Mouse (Mus musculus) forebrain, embryonic 13.5 days (tissue): Measurements from ENCODE around the gene Spc24. TPM values are rescaled to one million over a fixed set of nuclear protein-coding genes. Genes with fewer than 3 reads are reported as not detected.

Experiments
- ATAC-seq: fragments of 200-750 bp; cut with Nextera tagmentation; 2 replicates; pipeline ENCODE4 v1.8.0; 2017
- H3K27ac ChIP-seq: fragments of 300-500 bp; sonication (generic); 2 replicates; pipeline ENCODE4 v1.5.1; 2015; ENCODE audit warnings: inconsistent platforms, mild to moderate bottlenecking, moderate library complexity
- H3K27me3 ChIP-seq: fragments of 300-500 bp; sonication (generic); 2 replicates; pipeline ENCODE4 v1.6.1; 2015; ENCODE audit warnings: mild to moderate bottlenecking, inconsistent platforms
- H3K36me3 ChIP-seq: fragments of 300-500 bp; sonication (generic); 2 replicates; pipeline ENCODE4 v1.6.1; 2015; ENCODE audit warnings: mild to moderate bottlenecking, inconsistent platforms; ENCODE audit not compliant: poor library complexity, severe bottlenecking
- H3K4me1 ChIP-seq: fragments of 300-500 bp; sonication (generic); 2 replicates; pipeline ENCODE4 v1.6.1; 2015; ENCODE audit warnings: inconsistent platforms
- H3K4me2 ChIP-seq: fragments of 300-500 bp; sonication (generic); 2 replicates; pipeline ENCODE4 v1.6.1; 2015; ENCODE audit warnings: inconsistent platforms, mild to moderate bottlenecking, moderate library complexity
- H3K4me3 ChIP-seq: fragments of 300-500 bp; sonication (generic); 2 replicates; pipeline ENCODE4 v1.5.1; 2015; ENCODE audit warnings: mild to moderate bottlenecking, inconsistent platforms
- H3K9ac ChIP-seq: fragments of 300-500 bp; sonication (generic); 2 replicates; pipeline ENCODE4 v1.6.1; 2015; ENCODE audit warnings: mild to moderate bottlenecking, inconsistent platforms
- H3K9me3 ChIP-seq: fragments of 300-500 bp; sonication (generic); replicated peaks from 2 replicates; pipeline ENCODE4 v1.6.1; 2016; ENCODE audit warnings: inconsistent platforms
- WGBS: fragments of 180-500 bp; shearing (Covaris S2); methylation state at CpG from one replicate; pipeline ENCODE4 v1.1.7; 2015; 5-methylcytosine and 5-hydroxymethylcytosine counted together
- polyA plus RNA-seq: library from polyadenylated mRNA; unstranded; fragments of >200 nt; fragmentation: Nextera tagmentation; extraction: Ambion mirVana; gene quantifications from 2 replicates; pipeline ENCODE4 v1.2.1, GENCODE M21; 2015

Gene Spc24
- polyA plus RNA-seq, 1 experiment from 2014 or later, result 95.6 TPM

DNA sequence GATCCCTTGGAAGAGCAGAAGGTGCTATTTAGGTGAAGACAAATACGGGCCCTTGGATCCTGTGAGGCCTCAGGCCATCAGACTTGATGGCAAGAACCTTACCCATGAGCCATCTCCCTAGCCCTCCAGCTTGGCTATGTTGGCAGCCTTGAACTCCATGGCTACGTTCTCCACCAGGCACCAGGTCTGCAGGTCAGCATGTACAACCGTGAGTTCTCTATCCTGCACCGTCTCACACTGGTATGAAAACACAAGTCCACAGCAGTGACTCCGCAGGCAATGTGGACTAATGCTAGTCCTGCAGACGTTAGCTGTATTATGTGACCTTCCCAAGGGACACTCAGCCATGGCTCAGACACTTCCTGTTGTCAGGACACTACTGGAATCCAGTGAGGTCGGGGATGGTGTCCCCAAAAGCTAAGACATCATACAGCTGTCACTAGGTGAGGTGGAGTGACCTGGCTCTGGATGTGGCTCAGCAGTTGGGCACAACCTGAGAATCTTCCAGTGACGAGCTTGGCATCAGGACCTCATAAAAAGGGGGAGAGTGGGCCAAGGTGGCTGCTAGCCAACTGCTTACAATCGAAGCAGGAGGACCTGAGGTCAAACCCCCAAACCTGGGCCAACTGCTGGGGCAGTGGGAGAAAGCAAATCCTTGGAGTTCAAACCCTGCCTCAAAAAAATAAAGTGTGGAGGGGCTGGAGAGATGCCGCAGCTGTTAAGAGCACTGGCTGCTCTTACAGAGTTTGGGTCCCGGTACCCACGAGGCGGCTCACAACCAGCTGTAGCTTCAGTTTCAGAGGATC, 5.4 kb downstream of the Spc24 start:
- H3K9me3 ChIP-seq, result no peaks in the 10 kb centered on the region
- no peaks in the 10 kb centered on the region for H3K27me3 ChIP-seq
- ATAC-seq, result no peak
- H3K4me1 ChIP-seq, result peaks cover 14% of the 10 kb centered on the region
- H3K9ac ChIP-seq, result no peak overlapping the region
- no peak overlapping the region for H3K4me3 ChIP-seq
- H3K4me2 ChIP-seq, result no peak overlapping the region
- peaks cover 33% of the 10 kb centered on the region for H3K36me3 ChIP-seq
- 82% methylated on average over 13 of the region's 13 CpGs for WGBS
- H3K27ac ChIP-seq, result no peak overlapping the region

DNA sequence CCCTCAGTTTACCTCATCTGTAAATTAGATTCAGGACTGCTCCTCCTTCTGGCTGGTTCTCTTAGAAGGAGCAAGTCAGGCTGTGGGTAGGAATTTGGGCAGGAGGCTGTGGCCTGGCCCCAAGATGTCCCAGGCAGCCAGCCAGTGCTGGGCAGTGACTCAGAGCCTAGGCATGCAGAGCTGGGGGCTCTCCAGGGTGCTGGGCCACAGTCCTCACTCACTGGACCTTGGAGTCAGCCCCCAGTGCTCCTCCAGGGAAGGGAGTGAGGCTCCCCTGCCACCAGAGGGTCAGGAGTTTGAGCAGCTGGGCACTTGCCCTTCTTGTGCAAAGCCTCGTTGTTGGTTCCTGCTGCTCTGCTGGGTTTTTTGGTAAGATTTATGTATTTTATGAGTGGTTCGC, 6.1 kb downstream of the Spc24 start:
- no peak for ATAC-seq
- H3K27ac ChIP-seq, result no peak overlapping the region
- peaks cover 38% of the 10 kb centered on the region for H3K36me3 ChIP-seq
- H3K4me2 ChIP-seq, result no peak overlapping the region
- H3K9ac ChIP-seq, result no peak overlapping the region
- H3K4me3 ChIP-seq, result no peak overlapping the region
- no peaks in the 10 kb centered on the region for H3K9me3 ChIP-seq
- no peaks in the 10 kb centered on the region for H3K27me3 ChIP-seq
- peaks cover 7% of the 10 kb centered on the region for H3K4me1 ChIP-seq
- WGBS, result 88% methylated on average over 2 of the region's 2 CpGs

DNA sequence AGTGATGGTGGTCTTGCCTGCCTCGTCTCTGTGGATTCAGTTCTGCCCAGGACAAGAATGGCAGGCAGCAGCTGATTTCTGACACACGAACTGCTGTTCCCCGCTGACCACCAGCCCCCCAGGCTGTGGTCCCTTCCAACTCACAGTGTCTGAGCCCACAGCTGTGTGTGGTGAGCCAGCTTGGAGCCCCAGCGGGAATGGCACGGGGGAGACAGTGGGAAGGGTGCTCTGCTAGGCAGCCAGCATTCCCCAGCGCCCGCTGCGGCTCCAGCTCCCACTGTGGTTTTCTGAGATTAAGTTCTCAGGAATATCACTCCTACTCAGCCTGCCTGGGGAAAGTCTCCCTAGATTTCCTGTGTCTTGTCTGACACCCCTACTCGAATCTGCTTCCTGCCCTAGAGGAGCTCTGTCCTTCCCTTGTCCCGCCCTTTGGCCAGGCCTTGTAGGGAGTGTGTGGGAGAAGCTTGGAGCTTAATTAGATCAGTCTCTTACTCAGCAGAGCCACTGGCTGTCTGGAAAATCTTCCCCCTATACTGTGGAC, 7.8 kb downstream of the Spc24 start:
- WGBS, result 66% methylated on average over 10 of the region's 10 CpGs
- peaks cover 48% of the 10 kb centered on the region for H3K36me3 ChIP-seq
- no peak overlapping the region for H3K4me2 ChIP-seq
- no peaks in the 10 kb centered on the region for H3K4me1 ChIP-seq
- no peaks in the 10 kb centered on the region for H3K9me3 ChIP-seq
- no peak overlapping the region for H3K4me3 ChIP-seq
- no peaks in the 10 kb centered on the region for H3K27me3 ChIP-seq
- no peak overlapping the region; the same call in 1 of the 2 replicates for H3K9ac ChIP-seq
- no peak for ATAC-seq
- H3K27ac ChIP-seq, result no peak overlapping the region

DNA sequence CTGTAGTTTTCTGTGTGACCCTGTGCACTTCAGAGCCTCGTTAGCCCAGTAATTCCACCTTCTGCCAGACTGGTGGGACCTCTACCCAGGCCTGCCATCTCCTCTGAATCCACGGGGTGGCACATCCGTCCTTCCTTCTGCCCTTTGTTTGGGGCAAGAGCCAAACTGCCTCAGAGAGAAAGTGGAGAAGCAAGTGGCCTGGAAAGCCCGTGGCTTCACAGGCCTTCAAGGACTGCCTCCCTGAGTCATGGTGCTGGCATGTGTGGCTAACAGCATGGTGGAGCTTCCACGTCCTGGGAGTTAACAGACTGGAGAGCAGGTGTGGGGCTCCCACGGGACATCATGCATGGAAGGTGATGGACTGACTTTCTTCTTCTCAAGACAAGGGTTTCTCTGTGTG, 8.8 kb downstream of the Spc24 start:
- peak overlapping the region; percentile 2; the same call in 1 of the 2 replicates for H3K27ac ChIP-seq

DNA sequence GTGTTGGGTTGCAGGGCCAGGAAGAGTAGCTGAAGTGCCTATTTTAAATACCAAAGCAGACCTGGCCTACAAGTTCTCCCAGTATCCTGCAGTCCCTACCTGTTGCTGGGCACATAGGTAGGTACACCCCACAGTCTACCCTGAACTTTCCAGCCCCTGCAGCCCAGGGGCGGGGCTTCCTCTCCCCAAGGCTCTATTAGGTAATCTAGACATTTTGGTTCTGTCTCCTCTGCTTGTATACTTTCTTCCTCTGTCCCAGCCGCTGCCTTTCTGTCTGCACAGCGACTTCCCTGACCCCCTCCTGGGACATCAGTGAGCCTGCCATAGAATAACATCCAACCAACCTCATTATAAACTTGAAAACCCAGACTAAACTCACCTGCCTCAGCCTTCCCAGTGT, 9.7 kb downstream of the Spc24 start:
- Histone ChIP-seq H3K4me3 (no peak overlapping the region), H3K27ac (no peak overlapping the region), H3K4me2 (no peak overlapping the region), H3K27me3 (no peaks in the 10 kb centered on the region), H3K9ac (no peak overlapping the region), H3K9me3 (no peaks in the 10 kb centered on the region), H3K4me1 (no peaks in the 10 kb centered on the region), H3K36me3 (peaks cover 51% of the 10 kb centered on the region)
- WGBS, result 82% methylated on average over 3 of the region's 3 CpGs
- ATAC-seq, result no peak

More for the DNA sequence above, 8.8 kb downstream of the Spc24 start:
- no peak overlapping the region for H3K9ac ChIP-seq
- H3K4me2 ChIP-seq, result no peak overlapping the region
- no peak for ATAC-seq
- no peak overlapping the region for H3K4me3 ChIP-seq
- no peaks in the 10 kb centered on the region for H3K9me3 ChIP-seq
- no peaks in the 10 kb centered on the region for H3K27me3 ChIP-seq
- peaks cover 48% of the 10 kb centered on the region for H3K36me3 ChIP-seq
- 70% methylated on average over 6 of the region's 6 CpGs for WGBS
- no peaks in the 10 kb centered on the region for H3K4me1 ChIP-seq

DNA sequence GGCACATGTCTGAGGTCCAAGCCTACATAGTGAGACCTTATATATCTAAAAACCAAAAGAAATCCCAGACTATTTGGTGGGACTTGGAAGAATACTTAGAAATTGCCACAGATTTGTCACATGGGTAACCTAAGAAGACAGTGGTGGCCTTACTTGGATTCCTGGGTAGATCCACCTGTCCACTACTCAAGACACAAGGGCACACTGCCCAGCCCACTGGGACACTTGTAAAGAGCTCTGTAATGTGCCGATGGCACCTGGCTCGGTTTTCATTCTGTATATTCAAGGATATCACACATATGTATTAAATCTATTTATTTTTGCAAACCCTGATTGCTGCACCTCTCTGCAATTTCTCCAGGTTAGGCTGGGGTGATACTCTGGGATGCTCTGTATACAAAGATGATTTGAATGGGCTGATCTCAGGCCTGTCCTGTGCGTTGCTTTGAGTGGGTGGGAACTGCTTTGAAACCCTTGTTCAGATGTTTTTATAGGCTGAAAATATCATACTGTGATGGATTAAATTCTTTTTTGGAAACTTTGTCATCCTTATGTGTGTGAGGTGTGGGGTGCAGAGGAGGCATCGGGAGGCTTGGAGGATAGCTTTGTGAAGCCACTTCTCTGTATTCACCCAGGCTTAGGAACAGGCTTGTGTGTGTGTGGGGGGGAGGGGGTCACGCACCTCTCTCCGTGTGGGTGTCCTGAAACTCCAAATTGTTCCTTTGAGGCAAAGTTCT, 10.6 kb downstream of the Spc24 start:
- Histone ChIP-seq H3K9me3 (no peaks in the 10 kb centered on the region), H3K36me3 (peaks cover 56% of the 10 kb centered on the region), H3K27ac (no peak overlapping the region), H3K27me3 (no peaks in the 10 kb centered on the region), H3K4me1 (no peaks in the 10 kb centered on the region), H3K4me2 (no peak overlapping the region), H3K9ac (no peak overlapping the region), H3K4me3 (no peak overlapping the region)
- 89% methylated on average over 6 of the region's 6 CpGs for WGBS
- no peak for ATAC-seq

DNA sequence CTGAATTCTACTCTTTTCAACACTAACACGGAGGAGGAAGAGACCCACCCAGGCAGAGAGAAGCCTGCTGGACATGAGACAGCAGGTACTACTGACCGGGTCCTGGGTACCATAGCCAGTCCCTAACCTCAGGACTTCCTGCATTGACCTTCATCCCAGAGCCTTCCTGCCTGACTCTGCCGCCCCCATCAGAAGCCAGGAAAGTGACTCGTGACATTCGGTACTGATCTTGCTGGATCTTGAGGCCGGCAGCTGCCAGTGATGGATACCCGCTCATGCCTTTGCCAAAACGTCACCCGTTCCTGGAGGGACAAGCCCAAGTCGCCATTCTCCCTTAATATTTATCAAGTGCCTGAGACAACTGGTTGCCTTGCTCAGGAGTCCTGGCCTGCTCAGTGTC, 11.6 kb downstream of the Spc24 start:
- Histone ChIP-seq H3K4me3 (no peak overlapping the region), H3K4me1 (no peaks in the 10 kb centered on the region), H3K27me3 (no peaks in the 10 kb centered on the region), H3K36me3 (peaks cover 65% of the 10 kb centered on the region), H3K27ac (peak overlapping the region; percentile 31), H3K9me3 (no peaks in the 10 kb centered on the region), H3K9ac (no peak overlapping the region), H3K4me2 (no peak overlapping the region)
- ATAC-seq, result no peak
- WGBS, result 87% methylated on average over 10 of the region's 10 CpGs

DNA sequence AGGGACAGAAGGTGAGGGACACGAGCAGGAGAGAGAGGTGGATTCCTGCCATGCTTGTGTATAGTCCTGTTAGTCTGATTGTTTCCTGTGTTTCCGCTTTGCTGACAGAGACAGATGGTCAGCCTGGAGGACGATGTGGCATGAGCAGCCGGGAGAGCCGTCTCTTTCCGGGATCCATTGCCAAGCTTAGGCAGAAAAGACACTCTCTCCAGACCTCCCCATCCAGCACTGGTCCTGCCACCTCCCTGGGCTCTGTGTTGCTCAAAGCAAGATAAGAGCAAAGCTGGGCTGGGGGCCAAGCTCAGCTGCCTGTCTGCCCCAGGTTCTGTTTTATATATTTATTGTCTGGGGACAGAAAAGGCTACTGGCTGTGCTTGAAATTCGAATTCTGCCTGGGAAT, 12.1 kb downstream of the Spc24 start:
- H3K4me1 ChIP-seq, result no peaks in the 10 kb centered on the region
- H3K27ac ChIP-seq, result peak overlapping the region; percentile 31; the same call in 1 of the 2 replicates
- H3K4me3 ChIP-seq, result no peak overlapping the region
- ATAC-seq, result peak; percentile 61
- H3K36me3 ChIP-seq, result peaks cover 65% of the 10 kb centered on the region
- H3K27me3 ChIP-seq, result no peaks in the 10 kb centered on the region
- 74% methylated on average over 7 of the region's 7 CpGs for WGBS
- H3K4me2 ChIP-seq, result no peak overlapping the region
- H3K9ac ChIP-seq, result no peak overlapping the region
- H3K9me3 ChIP-seq, result no peaks in the 10 kb centered on the region

DNA sequence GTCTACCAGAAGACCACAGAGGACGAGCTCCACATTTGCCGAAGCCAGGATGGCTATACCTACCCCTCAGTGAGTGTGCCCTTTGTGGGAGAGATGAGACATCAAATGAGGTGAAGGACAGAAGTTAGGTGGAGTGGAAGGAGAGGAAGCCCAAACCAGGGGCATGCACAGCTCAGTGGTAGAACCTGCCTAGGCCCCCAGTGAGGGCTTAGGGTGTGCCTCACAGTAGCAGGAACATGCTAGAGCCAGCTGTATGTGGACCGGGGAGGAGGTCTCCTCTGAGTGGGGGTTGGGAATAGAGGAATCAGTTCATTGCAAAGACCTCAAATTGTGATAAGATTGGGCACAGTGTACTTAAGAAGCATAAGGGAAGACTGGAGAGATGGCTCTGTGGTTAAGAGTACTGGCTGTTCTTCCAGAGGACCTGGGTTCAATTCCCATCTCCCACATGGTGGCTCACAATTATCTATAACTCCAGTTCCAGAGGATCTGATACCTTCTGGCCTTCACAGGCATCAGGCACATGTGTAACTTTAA, 12.8 kb downstream of the Spc24 start:
- Histone ChIP-seq H3K27ac (no peak overlapping the region), H3K9me3 (no peaks in the 10 kb centered on the region), H3K4me2 (no peak overlapping the region), H3K9ac (no peak overlapping the region), H3K4me3 (no peak overlapping the region), H3K36me3 (peaks cover 72% of the 10 kb centered on the region), H3K4me1 (no peaks in the 10 kb centered on the region), H3K27me3 (no peaks in the 10 kb centered on the region)
- WGBS, result 94% methylated on average over 3 of the region's 3 CpGs
- no peak for ATAC-seq

DNA sequence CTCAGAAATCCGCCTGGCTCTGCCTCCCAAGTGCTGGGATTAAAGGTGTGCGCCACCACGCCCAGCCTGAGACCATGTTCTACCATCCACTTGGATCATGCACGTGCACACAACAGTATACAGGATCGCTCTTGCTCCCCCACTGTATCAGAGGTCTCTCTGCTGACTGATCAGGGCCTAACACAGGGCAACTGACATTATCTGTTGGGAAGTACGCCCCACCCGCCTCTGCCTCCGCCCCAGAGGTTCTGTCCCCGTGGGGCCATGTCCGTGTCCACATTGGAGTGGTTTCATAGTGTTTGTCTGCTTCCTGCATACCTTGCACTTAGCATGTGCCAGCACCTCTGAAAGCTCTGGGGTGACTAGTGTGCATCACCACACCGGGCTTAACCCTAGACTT, 18.6 kb downstream of the Spc24 start:
- no peaks in the 10 kb centered on the region for H3K27me3 ChIP-seq
- no peak overlapping the region for H3K4me3 ChIP-seq
- no peaks in the 10 kb centered on the region for H3K9me3 ChIP-seq
- 95% methylated on average over 11 of the region's 11 CpGs for WGBS
- H3K27ac ChIP-seq, result no peak overlapping the region
- H3K36me3 ChIP-seq, result peaks cover 90% of the 10 kb centered on the region
- H3K4me2 ChIP-seq, result no peak overlapping the region
- ATAC-seq, result no peak
- H3K9ac ChIP-seq, result no peak overlapping the region
- no peaks in the 10 kb centered on the region for H3K4me1 ChIP-seq

DNA sequence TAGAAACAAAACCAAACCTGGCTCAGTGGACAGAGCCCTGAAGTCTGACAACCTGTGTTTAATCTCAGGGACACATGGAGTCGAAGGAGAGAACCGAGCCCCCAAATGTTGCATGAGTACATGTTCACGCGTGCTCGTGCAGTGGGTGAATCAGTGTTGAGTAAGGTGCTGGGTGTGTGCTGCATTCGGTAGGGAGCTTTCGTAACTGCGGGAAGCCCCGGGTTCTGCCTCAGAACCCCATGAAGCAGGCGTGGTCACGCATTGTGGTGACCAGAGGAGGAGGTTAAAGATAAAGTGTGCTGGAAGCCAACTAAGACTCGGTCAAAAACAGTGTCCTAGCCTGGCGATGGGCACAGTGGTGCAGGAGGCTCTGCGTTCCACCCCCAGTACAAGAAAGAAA, 19.7 kb downstream of the Spc24 start:
- ATAC-seq, result no peak
- Histone ChIP-seq H3K4me3 (no peak overlapping the region), H3K9me3 (no peaks in the 10 kb centered on the region), H3K27ac (no peak overlapping the region), H3K27me3 (no peaks in the 10 kb centered on the region), H3K4me1 (no peaks in the 10 kb centered on the region), H3K9ac (no peak overlapping the region), H3K36me3 (peaks cover 89% of the 10 kb centered on the region), H3K4me2 (no peak overlapping the region)
- WGBS, result 98% methylated on average over 14 of the region's 14 CpGs

DNA sequence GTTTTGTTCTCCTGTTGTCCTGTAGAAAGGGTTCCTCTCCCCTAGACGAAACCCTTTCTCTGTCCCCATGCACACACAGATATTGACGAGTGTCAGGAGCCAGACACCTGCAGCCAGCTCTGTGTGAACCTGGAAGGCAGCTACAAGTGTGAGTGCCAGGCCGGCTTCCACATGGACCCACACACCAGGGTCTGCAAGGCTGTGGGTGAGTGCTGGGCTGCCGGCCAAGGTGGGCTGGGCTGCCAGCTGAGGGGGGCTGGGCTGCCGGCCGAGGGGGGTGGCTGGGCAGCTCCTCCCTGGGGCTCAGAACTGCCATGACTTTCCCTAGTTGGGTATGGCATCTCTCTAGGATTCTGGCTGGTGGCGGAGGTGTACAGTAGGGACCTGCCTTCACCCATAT, 21.3 kb downstream of the Spc24 start:
- Histone ChIP-seq H3K9me3 (no peaks in the 10 kb centered on the region), H3K4me1 (no peaks in the 10 kb centered on the region), H3K4me3 (no peak overlapping the region), H3K36me3 (peaks cover 89% of the 10 kb centered on the region), H3K4me2 (no peak overlapping the region), H3K27ac (no peak overlapping the region), H3K27me3 (no peaks in the 10 kb centered on the region), H3K9ac (no peak overlapping the region)
- 0 out of 2 replicates have a peak, but pooled peaks have one; percentile 13 for ATAC-seq
- 75% methylated on average over 7 of the region's 7 CpGs for WGBS
